ENCODE assay signal across 8 mouse cellular contexts in the genomic region with DNA sequence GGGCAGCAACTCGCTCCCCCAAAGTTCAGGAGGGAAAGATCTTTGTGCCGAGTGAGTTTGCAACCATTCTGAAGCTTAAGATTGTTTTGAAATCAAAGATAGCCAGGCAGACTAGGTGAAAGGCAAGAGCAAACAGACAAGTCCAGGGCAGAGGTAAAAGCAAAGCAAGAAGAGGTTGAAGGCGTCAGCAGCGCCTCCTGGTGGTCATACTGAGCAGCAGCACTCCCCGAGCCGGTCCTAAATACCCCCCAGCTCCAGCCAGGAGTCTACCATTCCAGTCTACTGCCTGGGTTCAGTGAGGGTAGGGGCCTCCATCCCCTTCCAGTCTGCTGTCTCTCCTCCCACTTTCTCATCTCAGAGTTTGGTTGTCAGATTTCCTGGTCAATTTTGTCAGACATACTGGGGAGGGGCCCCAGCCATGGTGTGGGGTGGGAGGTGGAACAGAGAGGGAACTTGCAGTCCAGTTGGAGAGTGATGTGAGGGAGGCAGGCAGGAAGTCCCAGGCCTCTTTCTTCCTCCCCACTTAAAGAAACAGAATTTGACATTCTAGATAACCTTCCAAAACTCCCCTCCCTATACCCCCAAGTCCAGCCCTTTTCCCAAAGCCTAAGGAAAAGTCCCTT. TPM values are rescaled to one million over a fixed set of nuclear protein-coding genes. Genes with fewer than 3 reads are reported as not detected.
DNase-seq lines count a peak whose midpoint lies in the region; ATAC-seq lines count a peak whose summit lies in the region.
"Had no signal": no experiment of that assay in that cellular context is flagged by ENCODE, and none has a peak within 500 bp of the region (broad histone marks: within the 10 kb centered on the region; RNA-seq: fewer than 3 reads in every experiment).

No protein-coding gene starts in this region.

- H3K4me3 ChIP-seq in lung, embryonic 16.5 days (ENCODE audit: low read length): no peak overlapping the region
- no peak overlapping the region for H3K4me3 ChIP-seq in stomach, embryonic 15.5 days (replicated peaks)

- DNase-seq in right cerebral cortex, postnatal 4 days: peak; percentile 38
- DNase-seq in right cerebral cortex, postnatal 36 days (ENCODE audit: low spot score in 2 of 2): no peak
- peak; percentile 60 to 73 for DNase-seq in adrenal gland, postnatal 36 days
- peak; percentile 74 for DNase-seq in forelimb bud, embryonic 11.5 days (ENCODE audit: low read depth, low spot score)
- peak; percentile 79 for DNase-seq in kidney, adult 9 months

- H3K9me3 ChIP-seq in lung, embryonic 16.5 days (ENCODE audit: control insufficient read depth, low read length): no peaks in the 10 kb centered on the region
- H3K9me3 ChIP-seq in stomach, embryonic 15.5 days: no peaks in the 10 kb centered on the region

- H3K36me3 ChIP-seq in lung, embryonic 16.5 days (ENCODE audit: control insufficient read depth, insufficient read depth, low read length): no peaks in the 10 kb centered on the region
- H3K36me3 ChIP-seq in stomach, embryonic 15.5 days: no peaks in the 10 kb centered on the region; the same call in 1 of the 2 replicates

- H3K27ac ChIP-seq in lung, embryonic 16.5 days (ENCODE audit: low read length): peak overlapping the region; percentile 72
- H3K27ac ChIP-seq in stomach, embryonic 15.5 days: peak overlapping the region; percentile 40; the same call in 1 of the 2 replicates

- H3K27me3 ChIP-seq in lung, embryonic 16.5 days (ENCODE audit: control insufficient read depth, insufficient read depth, low read depth, low read length): no peaks in the 10 kb centered on the region
- H3K27me3 ChIP-seq in stomach, embryonic 15.5 days (replicated peaks): no peaks in the 10 kb centered on the region

- H3K4me1 ChIP-seq in lung, embryonic 16.5 days (replicated peaks; ENCODE audit: control insufficient read depth, insufficient read depth, low read length): peaks cover 35% of the 10 kb centered on the region
- H3K4me1 ChIP-seq in stomach, embryonic 15.5 days: peaks cover 36% of the 10 kb centered on the region

- H3K9ac ChIP-seq in lung, embryonic 16.5 days (ENCODE audit: low read length): no peak overlapping the region
- no peak overlapping the region for H3K9ac ChIP-seq in stomach, embryonic 15.5 days

- peak; percentile 49 for ATAC-seq in lung, embryonic 16.5 days (ENCODE audit: low read depth)
- peak; percentile 44 for ATAC-seq in stomach, embryonic 15.5 days (ENCODE audit: insufficient read depth, low FRiP score, low read depth)

- no peak overlapping the region for H3K4me2 ChIP-seq in lung, embryonic 16.5 days (ENCODE audit: low read depth, low read length)
- no peak overlapping the region for H3K4me2 ChIP-seq in stomach, embryonic 15.5 days

- 11% methylated on average over 6 of the region's 6 CpGs for WGBS in lung, embryonic 16.5 days
- WGBS in stomach, embryonic 15.5 days: 18% methylated on average over 6 of the region's 6 CpGs

RNA-seq across cellular contexts. Expression of a gene that starts 41.3 kb away (rescaled TPM):
- 100 to 1,000 TPM; 404 to 411 TPM for total RNA-seq in adrenal gland, postnatal 36 days (2021)
- 137 and 147 TPM in 2 replicates for polyA plus RNA-seq in lung, embryonic 16.5 days (2015; fragmentation: Nextera tagmentation; extraction: Ambion mirVana)
- polyA plus RNA-seq in stomach, embryonic 15.5 days (2015; fragmentation: Nextera tagmentation; extraction: Ambion mirVana): 34.5 and 40.3 TPM in 2 replicates

RNA-seq across cellular contexts. Expression of a gene that starts 42.4 kb away (rescaled TPM):
- 1 to 10 TPM; 1.2 to 2.0 TPM for total RNA-seq in adrenal gland, postnatal 36 days (2021)
- 0.31 and 0.64 TPM in 2 replicates for polyA plus RNA-seq in lung, embryonic 16.5 days (2015; fragmentation: Nextera tagmentation; extraction: Ambion mirVana)
- 0.23 and 0.43 TPM in 2 replicates for polyA plus RNA-seq in stomach, embryonic 15.5 days (2015; fragmentation: Nextera tagmentation; extraction: Ambion mirVana)
- total RNA-seq: layer of hippocampus, adult 18-20 months had no signal

Comparison
In these comparisons a context has a peak if more than half of its experiments do, and no peak if none do; other contexts are left out.
1. DNase-seq: peak in right cerebral cortex, postnatal 4 days (single experiment), adrenal gland, postnatal 36 days (2 of 2), forelimb bud, embryonic 11.5 days (single experiment) and kidney, adult 9 months (single experiment); none in right cerebral cortex, postnatal 36 days (0 of 2).